Mouse (Mus musculus): ENCODE results near the gene Lysmd3.
"Not testable (repeated sequence)": the region's sequence is repeated elsewhere in the genome, so short reads cannot be mapped to it uniquely, and the experiment has no call there.

Lysmd3 gene

DNA sequence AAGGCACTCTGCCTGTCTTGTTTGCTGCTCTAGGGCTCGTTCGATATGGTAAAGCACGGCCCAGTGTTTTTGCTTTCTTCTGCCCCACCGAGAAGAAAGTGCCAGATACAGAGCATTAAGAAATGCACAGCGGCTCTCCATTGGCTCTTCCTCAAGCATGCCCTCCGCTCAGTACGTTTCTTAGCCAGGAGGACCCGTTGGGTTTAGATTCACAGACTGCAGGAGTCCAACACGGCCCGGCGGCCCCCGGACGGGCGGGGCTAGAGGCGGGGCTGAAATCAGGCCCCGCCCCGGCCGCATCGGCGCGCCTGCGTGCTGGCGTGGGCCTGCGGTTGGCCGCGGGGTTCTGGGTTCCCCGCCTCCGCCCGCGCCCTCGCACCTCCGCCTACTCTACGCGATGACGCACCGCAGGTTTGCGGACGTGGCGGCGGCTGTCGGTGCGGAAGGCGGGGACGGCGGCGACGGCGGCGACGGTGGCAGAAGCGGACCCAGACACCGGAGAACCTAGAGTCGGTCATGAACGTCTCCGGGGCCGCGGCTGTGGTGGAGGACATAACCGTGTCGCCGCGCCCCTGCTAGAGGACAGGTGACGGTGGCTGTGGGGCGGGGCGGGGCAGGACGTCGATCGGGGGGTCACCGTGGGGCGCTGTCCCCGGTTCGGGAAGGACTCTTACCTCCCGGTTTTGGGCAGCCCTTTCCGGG, at the start of gene Lysmd3:
Lysmd3 (plus strand) TSS at position 313 of the 702 bp plus-strand sequence.
- DNase-seq (ENCODE audit: low spot score in 2 of 2) = peak; percentile 85 to 92

DNA sequence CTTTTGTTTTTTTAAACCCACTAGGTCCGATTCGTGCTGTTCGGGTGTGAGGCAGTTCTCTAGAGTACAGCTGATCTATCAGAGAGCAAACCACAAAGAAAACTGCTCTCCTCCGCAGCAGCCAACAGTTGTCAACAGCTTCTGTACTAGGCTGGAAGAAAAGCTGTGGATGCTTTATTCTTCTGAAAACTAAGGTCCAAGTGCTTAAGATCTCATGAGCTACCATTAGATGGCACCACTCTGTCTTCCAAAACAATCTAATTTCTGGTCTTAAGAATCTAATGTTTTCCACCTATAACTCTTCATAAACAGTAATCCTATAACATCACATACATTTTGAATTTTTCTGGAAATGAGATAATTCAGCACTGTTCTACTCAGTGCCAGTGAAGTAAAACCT, 47.1 kb upstream of the Lysmd3 start:
- no peak for DNase-seq (ENCODE audit: low spot score in 2 of 2)

DNA sequence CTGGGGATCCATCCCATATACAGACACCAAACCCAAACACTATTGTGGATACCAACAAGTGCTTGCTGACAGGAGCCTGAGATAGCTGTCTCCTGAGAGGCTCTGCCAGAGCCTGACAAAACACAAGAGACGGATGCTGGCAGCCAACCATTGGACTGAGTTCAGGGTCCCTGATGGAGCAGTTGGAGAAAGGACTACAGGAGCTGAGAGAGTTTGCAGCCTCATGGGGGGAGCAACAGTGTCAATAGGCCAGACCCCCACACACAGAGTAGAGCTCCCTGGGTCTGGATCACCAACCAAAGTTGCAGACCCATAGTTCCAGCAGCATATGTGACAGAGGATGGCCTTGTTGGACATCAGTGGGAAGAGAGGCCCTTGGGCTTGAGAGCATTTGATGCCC, 29.6 kb upstream of the Lysmd3 start:
- DNase-seq (ENCODE audit: low spot score in 2 of 2) = not testable (repeated sequence)

DNA sequence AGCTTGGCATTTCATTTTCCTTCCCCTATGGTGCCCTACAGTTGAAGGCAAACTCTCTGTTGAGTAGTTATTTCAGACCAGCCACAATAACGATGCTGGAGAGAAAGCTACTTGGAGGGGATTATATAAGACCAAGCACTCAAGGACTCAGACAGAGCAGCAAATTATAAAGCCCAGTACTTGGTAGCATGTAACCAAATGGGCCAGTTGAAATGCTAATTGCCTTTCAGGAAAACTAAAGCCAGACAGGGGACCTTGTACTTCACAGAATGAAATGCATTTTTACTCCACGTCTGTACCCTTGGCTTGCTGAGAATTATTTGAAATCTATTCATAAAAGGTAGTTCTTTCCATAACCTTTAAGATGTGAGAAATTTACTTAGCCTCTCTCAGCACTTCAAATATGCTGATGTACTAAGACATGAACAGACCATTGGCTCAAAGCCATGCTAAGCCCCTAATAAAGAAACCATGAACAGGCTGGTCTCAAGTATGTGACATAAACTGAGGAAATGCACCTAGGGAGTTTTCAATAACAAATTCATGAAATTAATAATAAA, 28.8 kb upstream of the Lysmd3 start:
- DNase-seq (ENCODE audit: low spot score in 2 of 2) = no peak

DNA sequence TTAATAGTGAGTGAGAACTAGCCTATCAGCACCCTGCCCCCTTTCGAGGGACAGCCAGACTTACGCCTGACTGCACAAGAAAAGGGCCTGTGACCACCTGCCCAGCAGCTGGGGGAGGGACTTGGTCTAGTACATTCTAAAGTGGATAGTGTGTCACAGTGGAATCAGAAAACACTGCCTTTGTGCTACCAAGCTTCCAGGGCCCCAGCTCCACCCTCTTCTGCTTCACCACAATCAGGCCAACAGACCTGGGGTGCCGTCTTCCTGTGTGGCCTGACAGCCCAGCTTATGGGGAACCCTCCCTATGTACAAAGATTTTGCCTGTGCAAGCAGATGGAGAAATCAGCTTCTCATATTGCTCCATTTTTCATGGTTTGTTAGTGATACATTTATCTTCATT, 28.1 kb upstream of the Lysmd3 start:
- no peak for DNase-seq (ENCODE audit: low spot score in 2 of 2)

DNA sequence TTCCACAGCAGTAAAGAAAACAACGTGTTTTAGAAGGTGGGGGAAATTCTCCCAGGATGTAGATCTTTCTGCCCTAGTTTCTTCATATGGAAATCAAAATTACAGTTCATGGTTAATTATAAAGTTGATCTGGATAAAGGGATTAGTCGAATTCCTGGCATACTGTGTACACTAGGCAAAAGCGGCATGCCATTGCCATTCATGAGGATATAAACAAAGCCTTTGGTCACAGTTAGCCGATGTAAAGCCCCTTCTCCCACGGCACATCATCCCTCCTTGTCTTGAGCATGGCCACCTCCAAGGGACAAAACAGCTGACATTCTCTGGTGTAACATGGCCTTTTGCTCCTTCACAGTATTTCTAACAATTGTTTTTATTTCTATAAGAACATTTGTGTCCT, 26.9 kb upstream of the Lysmd3 start:
- DNase-seq (ENCODE audit: low spot score in 2 of 2) = no peak

GRCm38 (mm10) chr13:81632720-81633415, 24.6 kb upstream of the Lysmd3 start, which contains the start of gene Adgrv1:
TSS of gene Adgrv1 (minus strand) at chr13:81633154.
- peak; percentile 62 to 69 for DNase-seq (ENCODE audit: low spot score in 2 of 2)

GRCm38 (mm10) chr13:81639624-81640023, 17.8 kb upstream of the Lysmd3 start:
- DNase-seq (ENCODE audit: low spot score in 2 of 2) = no peak

- DNase-seq (ENCODE audit: low spot score in 2 of 2) = no peak
Observed at GRCm38 (mm10) chr13:81640881-81641280, 16.6 kb upstream of the Lysmd3 start.

DNA sequence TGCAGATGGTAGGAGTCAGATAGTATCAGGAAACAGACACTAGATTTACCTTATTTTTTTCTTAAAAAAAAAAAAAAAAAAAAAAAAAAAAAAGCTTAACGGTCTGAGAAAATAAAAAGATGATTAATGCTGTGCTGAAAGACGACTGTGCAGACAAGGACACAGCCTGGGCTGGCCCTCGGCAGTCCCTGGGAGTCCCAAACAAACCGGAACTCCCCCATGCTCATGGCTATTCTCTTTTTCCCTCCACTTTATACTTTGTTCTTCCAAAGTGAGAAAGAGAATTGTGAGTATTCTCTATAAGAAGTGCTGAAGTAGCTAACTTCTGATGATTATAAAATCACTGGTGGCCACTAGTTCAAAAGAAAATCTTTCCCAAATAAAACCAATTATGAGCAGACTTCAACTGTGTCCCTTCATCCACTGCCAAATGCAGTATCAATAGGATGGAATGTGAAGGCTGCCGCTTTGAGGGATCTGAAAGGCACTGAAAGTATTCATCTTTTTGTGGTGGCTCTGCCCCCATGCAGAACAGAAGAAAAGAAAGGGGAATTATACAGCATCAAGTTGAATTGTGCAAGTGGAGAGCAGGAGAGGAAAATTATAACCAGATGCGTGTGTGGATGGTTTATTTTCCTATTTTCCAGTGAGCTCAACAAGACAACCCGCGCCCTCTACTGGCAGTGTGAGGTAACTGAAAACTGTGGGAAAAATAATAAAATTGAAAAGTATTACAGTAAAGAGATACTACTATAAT, 16.0 kb upstream of the Lysmd3 start:
- DNase-seq (ENCODE audit: low spot score in 2 of 2) = peak in 1 of 2 experiments; percentile 23

GRCm38 (mm10) chr13:81642491-81643149, 14.8 kb upstream of the Lysmd3 start:
- DNase-seq (ENCODE audit: low spot score in 2 of 2) = no peak

DNA sequence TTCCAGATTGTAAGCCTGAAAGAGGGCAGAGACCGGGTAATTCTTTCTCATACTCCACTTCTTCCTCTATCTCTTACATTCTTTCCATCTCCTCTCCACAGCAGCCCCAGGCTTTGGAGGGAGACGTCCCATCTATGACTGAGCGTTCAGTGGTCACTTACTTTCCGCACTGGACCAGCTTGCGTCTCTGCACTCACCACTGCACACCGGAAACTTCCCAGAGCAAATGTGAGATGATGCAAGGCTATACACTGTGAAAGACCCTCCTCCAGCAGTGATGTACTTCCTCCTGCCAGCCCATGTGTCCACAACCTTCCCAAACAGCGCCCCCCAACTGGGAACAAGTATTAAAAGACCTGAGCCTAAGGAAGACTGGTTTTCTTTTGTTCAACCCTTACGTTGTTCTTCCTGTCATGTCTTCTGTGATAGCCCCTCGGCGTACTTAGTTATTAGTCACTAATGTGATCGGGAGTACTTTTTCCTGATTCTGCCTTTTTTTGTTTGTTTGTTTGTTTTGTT, 13.4 kb upstream of the Lysmd3 start:
- no peak for DNase-seq (ENCODE audit: low spot score in 2 of 2)

DNA sequence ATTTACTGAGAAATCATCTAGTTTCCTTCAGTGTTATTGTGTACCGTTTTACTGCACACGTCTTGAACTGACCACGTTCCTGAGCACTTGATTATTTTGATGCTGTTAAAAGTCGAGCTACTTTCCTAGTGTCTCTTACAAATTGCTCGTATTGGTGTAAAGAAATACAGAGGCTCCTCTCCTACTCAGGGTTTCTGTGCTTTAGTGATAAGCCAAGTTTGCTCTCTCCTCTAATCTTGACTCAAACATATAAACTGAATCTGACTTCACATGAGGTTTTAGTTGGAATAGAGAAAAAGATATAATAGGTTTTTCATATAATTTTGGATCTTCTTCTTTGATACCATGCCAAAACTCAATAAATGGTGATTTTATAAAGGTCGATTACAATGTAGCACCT, 11.1 kb upstream of the Lysmd3 start:
- no peak for DNase-seq (ENCODE audit: low spot score in 2 of 2)

DNA sequence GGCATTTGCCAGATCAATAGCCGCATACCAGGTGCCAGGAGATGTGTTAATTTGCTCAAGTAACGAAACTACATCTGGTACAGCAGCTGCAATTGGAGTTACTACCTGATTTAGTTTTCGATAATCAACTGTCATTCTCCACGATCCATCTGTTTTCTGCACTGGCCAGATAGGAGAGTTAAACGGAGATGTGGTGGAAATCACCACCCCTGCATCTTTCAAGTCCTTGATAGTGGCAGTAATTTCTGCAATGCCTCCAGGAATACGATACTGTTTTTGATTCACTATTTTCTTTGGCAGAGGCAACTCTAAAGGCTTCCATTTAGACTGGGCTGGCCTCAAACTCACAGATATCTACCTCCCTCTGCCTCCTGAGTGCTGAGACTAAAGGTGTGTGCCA, 7.1 kb upstream of the Lysmd3 start:
- not testable (repeated sequence) for DNase-seq (ENCODE audit: low spot score in 2 of 2)

- no peak for DNase-seq (ENCODE audit: low spot score in 2 of 2)
Observed at GRCm38 (mm10) chr13:81656091-81656850, 1.2 kb upstream of the Lysmd3 start.

- DNase-seq (ENCODE audit: low spot score in 2 of 2) = no peak
Observed at GRCm38 (mm10) chr13:81657008-81657350, 484 bp upstream of the Lysmd3 start.

GRCm38 (mm10) chr13:81658053-81658752, 740 bp downstream of the Lysmd3 start:
- DNase-seq (ENCODE audit: low spot score in 2 of 2) = no peak

GRCm38 (mm10) chr13:81663566-81664330, 6.3 kb downstream of the Lysmd3 start:
- no peak for DNase-seq (ENCODE audit: low spot score in 2 of 2)

GRCm38 (mm10) chr13:81664331-81664698, 6.9 kb downstream of the Lysmd3 start:
- no peak for DNase-seq (ENCODE audit: low spot score in 2 of 2)

Measured in frontal cortex, postnatal 10 days (tissue).